In the genomic region with DNA sequence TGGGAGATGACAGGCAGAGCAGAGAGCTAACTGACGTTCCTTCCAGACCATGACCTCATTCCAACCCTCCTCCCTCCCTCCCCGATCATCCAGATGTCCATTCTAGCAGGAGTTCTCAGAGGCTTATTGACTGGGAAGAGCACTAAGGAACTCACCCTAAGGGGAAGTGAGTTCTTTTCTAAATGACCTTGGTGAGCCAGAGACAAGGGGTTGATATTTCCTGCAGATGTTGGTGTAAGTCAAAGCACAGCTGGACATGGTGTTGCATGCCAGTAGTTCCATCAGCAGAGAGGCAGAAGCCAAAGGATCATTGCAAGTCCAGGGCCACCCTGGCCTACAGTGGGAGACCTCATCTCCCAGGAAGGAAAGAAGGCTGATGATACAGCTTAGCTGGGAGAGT, we compare ENCODE assay signal across 18 mouse cellular contexts. TPM values are rescaled to one million over a fixed set of nuclear protein-coding genes. Genes with fewer than 3 reads are reported as not detected.
DNase-seq lines count a peak whose midpoint lies in the region; ATAC-seq and TF ChIP-seq lines count a peak whose summit lies in the region.
"Had no signal": no experiment of that assay in that cellular context is flagged by ENCODE, and none has a peak within 500 bp of the region (broad histone marks: within the 10 kb centered on the region; RNA-seq: fewer than 3 reads in every experiment).

No protein-coding gene starts in this region.

- H3K27me3 ChIP-seq in heart, adult 2 months (ENCODE audit: control insufficient read depth, insufficient read depth, low read length): no peaks in the 10 kb centered on the region
- H3K27me3 ChIP-seq in heart, embryonic 12.5 days (replicated peaks): no peaks in the 10 kb centered on the region
- H3K27me3 ChIP-seq in heart, embryonic 16.5 days (ENCODE audit: control insufficient read depth, insufficient read depth, low read length): no peaks in the 10 kb centered on the region
- no peaks in the 10 kb centered on the region for H3K27me3 ChIP-seq in hindbrain, embryonic 14.5 days (ENCODE audit: control insufficient read depth, insufficient read depth, low read length)
- no peaks in the 10 kb centered on the region for H3K27me3 ChIP-seq in midbrain, embryonic 10.5 days (ENCODE audit: low read depth, poor library complexity, severe bottlenecking)
- H3K27me3 ChIP-seq: embryonic facial prominence, embryonic 15.5 days; forebrain, embryonic 13.5 days; liver, embryonic 13.5 days; neural tube, embryonic 15.5 days had no signal

- no peak for ATAC-seq in heart, embryonic 12.5 days (ENCODE audit: insufficient number of reproducible peaks, low FRiP score)
- ATAC-seq in heart, embryonic 16.5 days (replicated peaks; ENCODE audit: extremely low read depth, insufficient read depth, low FRiP score): no peak
- no peak for ATAC-seq in hindbrain, embryonic 14.5 days (ENCODE audit: low FRiP score)
- ATAC-seq: forebrain, embryonic 13.5 days had no signal

- WGBS in heart, adult 2 months: 37% methylated on average over 2 of the region's 2 CpGs
- WGBS in heart, embryonic 12.5 days: 37% methylated on average over 2 of the region's 2 CpGs
- WGBS in heart, embryonic 16.5 days: 28% methylated on average over 2 of the region's 2 CpGs
- 54% methylated on average over 2 of the region's 2 CpGs for WGBS in hindbrain, embryonic 14.5 days
- WGBS in midbrain, embryonic 10.5 days: 66% methylated on average over 2 of the region's 2 CpGs

- peak; percentile 33; the same call in 1 of the 2 replicates for TF ChIP-seq POLR2A in heart, adult 2 months (IDR thresholded peaks at IDR 0.05; ENCODE audit: insufficient read depth, low read depth, low read length)

- peak; percentile 82 for TF ChIP-seq EP300 in heart, adult 2 months (IDR thresholded peaks at IDR 0.05; ENCODE audit: insufficient read depth, low read depth, low read length)

- H3K4me1 ChIP-seq in heart, adult 2 months (ENCODE audit: control insufficient read depth, insufficient read depth, low read length): peaks cover 29% of the 10 kb centered on the region
- peaks cover 34% of the 10 kb centered on the region for H3K4me1 ChIP-seq in heart, embryonic 12.5 days (replicated peaks)
- peaks cover 22% of the 10 kb centered on the region for H3K4me1 ChIP-seq in heart, embryonic 16.5 days (ENCODE audit: control insufficient read depth, insufficient read depth, low read length)
- H3K4me1 ChIP-seq in hindbrain, embryonic 14.5 days (replicated peaks; ENCODE audit: control insufficient read depth, insufficient read depth, low read length): no peaks in the 10 kb centered on the region; the same call in 1 of the 2 replicates
- peaks cover 12% of the 10 kb centered on the region for H3K4me1 ChIP-seq in midbrain, embryonic 10.5 days
- H3K4me1 ChIP-seq: forebrain, embryonic 13.5 days had no signal

- H3K79me2 ChIP-seq in heart, adult 2 months (replicated peaks; ENCODE audit: control insufficient read depth, insufficient read depth, low read length): no peaks in the 10 kb centered on the region

- intact Hi-C loops in heart, adult 2 months (cut with DNase I): no loop called here

- no peak overlapping the region for H3K4me2 ChIP-seq in heart, embryonic 12.5 days
- H3K4me2 ChIP-seq in heart, embryonic 16.5 days (ENCODE audit: low read depth, low read length): no peak overlapping the region
- no peak overlapping the region for H3K4me2 ChIP-seq in hindbrain, embryonic 14.5 days (replicated peaks)
- H3K4me2 ChIP-seq: embryonic facial prominence, embryonic 15.5 days; forebrain, embryonic 13.5 days; liver, embryonic 13.5 days; neural tube, embryonic 15.5 days had no signal

- no peak overlapping the region for H3K9ac ChIP-seq in heart, adult 2 months (ENCODE audit: low read depth, low read length)
- H3K9ac ChIP-seq in heart, embryonic 12.5 days: no peak overlapping the region
- H3K9ac ChIP-seq in heart, embryonic 16.5 days (ENCODE audit: low read length): no peak overlapping the region
- no peak overlapping the region for H3K9ac ChIP-seq in hindbrain, embryonic 14.5 days
- H3K9ac ChIP-seq: embryonic facial prominence, embryonic 15.5 days; forebrain, embryonic 13.5 days; liver, embryonic 13.5 days; neural tube, embryonic 15.5 days had no signal

- peak; percentile 54 to 65 for DNase-seq in heart, adult 2 months
- DNase-seq in R1 (ENCODE audit: low read depth, low spot score): peak; percentile 31
- DNase-seq in retina, postnatal 1 day: peak; percentile 55
- no peak for DNase-seq in hindbrain, embryonic 14.5 days (ENCODE audit: low spot score)
- DNase-seq in midbrain, embryonic 10.5 days (ENCODE audit: low spot score): no peak
- DNase-seq in neural tube, embryonic 10.5 days (ENCODE audit: extremely low spot score, low spot score): no peak
- DNase-seq: adrenal gland, adult 2 months; B cell, adult 2 months; cerebellum, adult 2 months; liver, embryonic 13.5 days; lung, postnatal 14 days; right cerebral cortex, adult 18-20 months had no signal

- H3K4me3 ChIP-seq in heart, adult 2 months: no peak overlapping the region
- H3K4me3 ChIP-seq in heart, embryonic 12.5 days: no peak overlapping the region
- H3K4me3 ChIP-seq in heart, embryonic 16.5 days (ENCODE audit: low read length): no peak overlapping the region
- H3K4me3 ChIP-seq in hindbrain, embryonic 14.5 days (replicated peaks; ENCODE audit: low read length): no peak overlapping the region
- no peak overlapping the region for H3K4me3 ChIP-seq in midbrain, embryonic 10.5 days
- H3K4me3 ChIP-seq: embryonic facial prominence, embryonic 15.5 days; forebrain, embryonic 13.5 days; liver, embryonic 13.5 days; neural tube, embryonic 15.5 days had no signal

- no peaks in the 10 kb centered on the region for H3K9me3 ChIP-seq in heart, embryonic 12.5 days (replicated peaks)
- H3K9me3 ChIP-seq in heart, embryonic 16.5 days (replicated peaks; ENCODE audit: control insufficient read depth, low read length): no peaks in the 10 kb centered on the region
- no peaks in the 10 kb centered on the region for H3K9me3 ChIP-seq in hindbrain, embryonic 14.5 days (ENCODE audit: control insufficient read depth, low read length)
- H3K9me3 ChIP-seq in midbrain, embryonic 10.5 days (replicated peaks): no peaks in the 10 kb centered on the region
- H3K9me3 ChIP-seq: embryonic facial prominence, embryonic 15.5 days; forebrain, embryonic 13.5 days; liver, embryonic 13.5 days; neural tube, embryonic 15.5 days had no signal

- TF ChIP-seq CTCF in heart, adult 2 months (IDR thresholded peaks at IDR 0.05): no peak

- no peaks in the 10 kb centered on the region; the same call in 1 of the 2 replicates for H3K36me3 ChIP-seq in heart, adult 2 months (ENCODE audit: control insufficient read depth, insufficient read depth, low read length)
- H3K36me3 ChIP-seq in heart, embryonic 12.5 days: peaks cover 17% of the 10 kb centered on the region
- H3K36me3 ChIP-seq in heart, embryonic 16.5 days (ENCODE audit: control insufficient read depth, insufficient read depth): peaks cover 9% of the 10 kb centered on the region
- H3K36me3 ChIP-seq in hindbrain, embryonic 14.5 days (replicated peaks; ENCODE audit: control insufficient read depth, insufficient read depth): peaks cover 16% of the 10 kb centered on the region
- H3K36me3 ChIP-seq in midbrain, embryonic 10.5 days: peaks cover 38% of the 10 kb centered on the region

- peak overlapping the region; percentile 46; the same call in 1 of the 2 replicates for H3K27ac ChIP-seq in heart, adult 2 months
- H3K27ac ChIP-seq in heart, embryonic 12.5 days (ENCODE audit: poor library complexity, severe bottlenecking): no peak overlapping the region
- H3K27ac ChIP-seq in heart, embryonic 16.5 days (ENCODE audit: low read length): peak overlapping the region; percentile 36; the same call in 1 of the 2 replicates
- no peak overlapping the region for H3K27ac ChIP-seq in hindbrain, embryonic 14.5 days
- H3K27ac ChIP-seq in midbrain, embryonic 10.5 days (replicated peaks): no peak overlapping the region
- H3K27ac ChIP-seq: embryonic facial prominence, embryonic 15.5 days; forebrain, embryonic 13.5 days; liver, embryonic 13.5 days; neural tube, embryonic 15.5 days had no signal

RNA-seq across cellular contexts. Expression of a gene that starts 22.6 kb away (rescaled TPM):
- total RNA-seq in heart, adult 2 months (2021): 1 to 10 TPM; 4.4 to 4.9 TPM
- polyA plus RNA-seq in heart, adult 2 months (2012; rRNA removed): 2.1 and 2.8 TPM in 2 replicates
- polyA plus RNA-seq in heart, embryonic 12.5 days (2016; fragmentation: Nextera tagmentation; extraction: Ambion mirVana): 27.6 and 28.6 TPM in 2 replicates
- polyA plus RNA-seq in heart, embryonic 16.5 days (2015; fragmentation: Nextera tagmentation; extraction: Ambion mirVana): 14.2 and 14.3 TPM in 2 replicates
- 12.4 and 12.5 TPM in 2 replicates for polyA plus RNA-seq in hindbrain, embryonic 14.5 days (2014; fragmentation: Nextera tagmentation; extraction: Ambion mirVana)
- 38.7 and 39.5 TPM in 2 replicates for polyA plus RNA-seq in midbrain, embryonic 10.5 days (2016; fragmentation: Nextera tagmentation; extraction: Ambion mirVana)

RNA-seq across cellular contexts. Expression of a gene that starts 33.2 kb away (rescaled TPM):
- total RNA-seq in heart, adult 2 months (2021): 100 to 1,000 TPM; 279 to 331 TPM
- polyA plus RNA-seq in heart, adult 2 months (2012; rRNA removed): 172 and 183 TPM in 2 replicates
- polyA plus RNA-seq in heart, embryonic 12.5 days (2016; fragmentation: Nextera tagmentation; extraction: Ambion mirVana): 118 and 122 TPM in 2 replicates
- 88.0 and 89.1 TPM in 2 replicates for polyA plus RNA-seq in heart, embryonic 16.5 days (2015; fragmentation: Nextera tagmentation; extraction: Ambion mirVana)
- polyA plus RNA-seq in hindbrain, embryonic 14.5 days (2014; fragmentation: Nextera tagmentation; extraction: Ambion mirVana): 189 and 216 TPM in 2 replicates
- polyA plus RNA-seq in midbrain, embryonic 10.5 days (2016; fragmentation: Nextera tagmentation; extraction: Ambion mirVana): 69.3 and 84.1 TPM in 2 replicates

RNA-seq across cellular contexts. Expression of a gene that starts 48.6 kb away (rescaled TPM):
- total RNA-seq in heart, adult 2 months (2021): not detected
- polyA plus RNA-seq in heart, adult 2 months (2012; rRNA removed): 0.35 and 1.5 TPM in 2 replicates
- polyA plus RNA-seq in heart, embryonic 12.5 days (2016; fragmentation: Nextera tagmentation; extraction: Ambion mirVana): 0.35 and 1.1 TPM in 2 replicates
- 1.3 and 2.1 TPM in 2 replicates for polyA plus RNA-seq in heart, embryonic 16.5 days (2015; fragmentation: Nextera tagmentation; extraction: Ambion mirVana)
- polyA plus RNA-seq in hindbrain, embryonic 14.5 days (2014; fragmentation: Nextera tagmentation; extraction: Ambion mirVana): 0.97 and 1.3 TPM in 2 replicates
- polyA plus RNA-seq in midbrain, embryonic 10.5 days (2016; fragmentation: Nextera tagmentation; extraction: Ambion mirVana): 0.16 TPM in 1 of 2 replicates, not detected in the other
- polyA plus RNA-seq: adrenal gland, adult 2 months; urinary bladder, adult 2 months had no signal

Comparison
In these comparisons a context has a peak if more than half of its experiments do, and no peak if none do; other contexts are left out.
1. H3K27ac ChIP-seq: peak in heart, adult 2 months (single experiment) and heart, embryonic 16.5 days (single experiment); none in heart, embryonic 12.5 days (single experiment), hindbrain, embryonic 14.5 days (single experiment) and midbrain, embryonic 10.5 days (single experiment).
2. DNase-seq: peak in heart, adult 2 months (2 of 2), R1 (single experiment) and retina, postnatal 1 day (single experiment); none in hindbrain, embryonic 14.5 days (single experiment), midbrain, embryonic 10.5 days (single experiment) and neural tube, embryonic 10.5 days (single experiment).